Mouse (Mus musculus): ENCODE results near the gene Actr3b.
"Not testable (repeated sequence)": the region's sequence is repeated elsewhere in the genome, so short reads cannot be mapped to it uniquely, and the experiment has no call there.

DNA sequence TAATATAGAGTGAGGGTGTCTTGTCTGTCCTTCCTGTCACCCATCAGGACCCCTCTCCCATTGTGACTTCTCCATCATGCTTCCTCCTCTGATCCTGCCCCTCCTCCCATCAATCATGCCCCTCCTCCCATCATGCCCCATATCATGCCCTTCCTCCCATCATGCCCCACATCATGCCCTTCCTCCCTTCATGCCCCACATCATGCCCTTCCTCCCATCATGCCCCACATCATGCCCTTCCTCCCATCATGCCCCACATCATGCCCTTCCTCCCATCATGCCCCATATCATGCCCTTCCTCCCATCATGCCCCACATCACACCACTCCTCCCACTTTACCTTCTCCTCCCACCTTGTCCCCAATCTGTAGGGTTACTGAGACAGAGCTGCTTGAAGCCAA, 116.1 kb downstream of the Actr3b start:
- not testable (repeated sequence) for TF ChIP-seq POLR2A, CTCF (IDR thresholded peaks at IDR 0.05; ENCODE audit: insufficient read depth, low read depth, low read length)
